Mouse (Mus musculus): Measurements from ENCODE around the gene Gm13289.
"Not testable (repeated sequence)": the region's sequence is repeated elsewhere in the genome, so short reads cannot be mapped to it uniquely, and the experiment has no call there.

DNA sequence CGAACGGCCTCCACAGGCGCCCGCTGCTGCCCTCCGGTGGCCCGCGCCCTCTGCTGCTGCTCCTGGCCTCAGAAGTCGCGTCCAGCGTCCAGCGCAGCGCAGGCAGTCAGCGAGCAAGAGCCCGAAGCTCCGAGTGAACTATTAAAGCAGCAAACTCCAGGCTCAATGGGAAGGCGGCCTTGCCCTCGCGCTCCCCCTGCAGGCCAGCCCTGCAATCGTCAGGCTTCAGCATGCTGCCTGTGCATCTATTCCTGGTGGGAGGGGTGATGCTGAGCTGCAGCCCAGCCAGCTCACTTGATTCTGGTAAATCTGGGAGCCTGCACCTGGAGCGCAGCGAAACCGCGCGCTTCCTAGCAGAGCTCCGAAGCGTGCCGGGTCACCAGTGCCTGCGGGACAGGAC is 11.7 kb downstream of the Gm13289 start, which contains the start of gene Gm13277:
- TF ChIP-seq CTCF (IDR thresholded peaks at IDR 0.05; ENCODE audit: borderline replicate concordance, insufficient read depth, low read depth, low read length), result peak; percentile 45
- TF ChIP-seq POLR2A (IDR thresholded peaks at IDR 0.05; ENCODE audit: borderline replicate concordance, insufficient read depth, low read length), result not testable (repeated sequence)
